Mouse (Mus musculus) B cell, adult 67 days (primary cell): ENCODE results near the gene Slit1. TPM values are rescaled to one million over a fixed set of nuclear protein-coding genes. Genes with fewer than 3 reads are reported as not detected.

Experiments used
- total RNA-seq, 2 experiments: library from RNA; stranded (reverse); gene quantifications; 4 replicates each; pipeline ENCODE4 v1.2.4; 2023

The Slit1 gene
- under 1 TPM; 0.21 to 0.41 TPM for total RNA-seq

GRCm38 (mm10) chr19:41743396-41743795 is at the start of gene Slit1:
Slit1 (minus strand) TSS chr19:41743665.

GRCm38 (mm10) chr19:41581706-41582420 is 161.6 kb downstream of the Slit1 start, which contains the start of gene Gm340:
Gm340 (plus strand) TSS chr19:41582370.

Other genes with a start within 250 kb of the Slit1 start
- 10 to 100 TPM; 38.3 to 42.3 TPM for gene Gm340, start 161.3 kb downstream of the Slit1 start, total RNA-seq
- 1 to 10 TPM; 3.2 to 3.4 TPM for gene Arhgap19, start 58.4 kb upstream of the Slit1 start, total RNA-seq
- gene Frat1, start 86.3 kb upstream of the Slit1 start, total RNA-seq: 10 to 100 TPM; 30.6 to 34.9 TPM
- 10 to 100 TPM; 38.2 to 44.8 TPM for gene Frat2, start 104.5 kb upstream of the Slit1 start, total RNA-seq
- gene Rrp12, start 152.5 kb upstream of the Slit1 start, total RNA-seq: 10 to 100 TPM; 25.6 to 27.8 TPM
- 100 to 1,000 TPM; 102 to 106 TPM for gene Pgam1, start 168.3 kb upstream of the Slit1 start, total RNA-seq
- 10 to 100 TPM; 53.8 to 57.0 TPM for gene Exosc1, start 189.8 kb upstream of the Slit1 start, total RNA-seq
- 10 to 100 TPM; 40.3 to 41.5 TPM for gene Zdhhc16, start 189.8 kb upstream of the Slit1 start, total RNA-seq
- gene Mms19, start 237.5 kb upstream of the Slit1 start, total RNA-seq: 100 to 1,000 TPM in 1 of 2 experiments, 10 to 100 TPM in 1; 79.2 to 111 TPM
- gene Ubtd1, start 238.1 kb upstream of the Slit1 start, total RNA-seq: 1 to 10 TPM; 8.8 to 9.3 TPM